ENCODE assay signal across 13 mouse cellular contexts in genomic region chr6:53508847-53509494, GRCm38 (mm10).
"Had no signal": no experiment of that assay in that cellular context is flagged by ENCODE, and none has a peak within 500 bp of the region (broad histone marks: within the 10 kb centered on the region; RNA-seq: fewer than 3 reads in every experiment).

No protein-coding gene starts in this region.

- H3K36me3 ChIP-seq: limb, embryonic 10.5 days; liver, embryonic 15.5 days; midbrain, embryonic 10.5 days; neural tube, embryonic 15.5 days had no signal

- ATAC-seq: lung, postnatal 0 days had no signal

- H3K4me3 ChIP-seq: left cerebral cortex, adult 2 months; limb, embryonic 10.5 days; liver, embryonic 15.5 days; midbrain, embryonic 10.5 days; myocyte; neural tube, embryonic 15.5 days had no signal

- H3K9me3 ChIP-seq: limb, embryonic 10.5 days; liver, embryonic 15.5 days; midbrain, embryonic 10.5 days; neural tube, embryonic 15.5 days had no signal

- H3K9ac ChIP-seq: liver, embryonic 15.5 days; neural tube, embryonic 15.5 days had no signal

- H3K4me1 ChIP-seq: limb, embryonic 10.5 days; liver, embryonic 15.5 days; midbrain, embryonic 10.5 days; neural tube, embryonic 15.5 days had no signal

- H3K4me2 ChIP-seq: liver, embryonic 11.5 days; liver, embryonic 15.5 days; neural tube, embryonic 15.5 days had no signal

- H3K27ac ChIP-seq: left cerebral cortex, adult 2 months; limb, embryonic 10.5 days; liver, embryonic 15.5 days; midbrain, embryonic 10.5 days; neural tube, embryonic 15.5 days had no signal

- DNase-seq: kidney, postnatal 25 days; lung, adult 2 months; lung, postnatal 36 days; midbrain, embryonic 14.5 days; thymus, postnatal 36 days had no signal

- H3K27me3 ChIP-seq: liver, embryonic 15.5 days; neural tube, embryonic 15.5 days had no signal
